15 mouse cellular contexts compared by ENCODE assay signal in the genomic region with DNA sequence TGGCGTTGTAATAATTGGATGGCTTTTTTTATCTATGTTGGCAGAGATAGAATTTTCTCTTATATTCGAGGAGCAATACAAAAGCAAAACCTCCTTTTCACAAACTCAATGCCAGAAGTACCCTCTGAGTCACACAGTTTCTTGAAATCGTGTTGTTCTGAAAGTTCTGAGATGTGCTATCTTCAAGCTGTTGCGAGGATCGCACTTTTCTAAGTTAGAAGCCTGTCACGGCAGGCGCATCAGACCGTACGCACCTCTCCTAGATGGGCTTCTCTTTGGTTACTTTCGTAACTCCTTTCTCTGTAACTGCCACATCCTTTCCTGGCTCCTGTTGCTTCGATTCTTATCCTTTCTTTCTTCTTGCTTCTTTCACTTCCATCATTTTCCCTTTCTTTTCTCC.
DNase-seq lines count a peak whose midpoint lies in the region.
"Had no signal": no experiment of that assay in that cellular context is flagged by ENCODE, and none has a peak within 500 bp of the region (broad histone marks: within the 10 kb centered on the region; RNA-seq: fewer than 3 reads in every experiment).

No protein-coding gene starts in this region.

- intact Hi-C loops in left cerebral cortex, postnatal 25 days (cut with DNase I), result no loop called here
- intact Hi-C loops in left cerebral cortex, postnatal 4 days (cut with DNase I), result no loop called here
- intact Hi-C loops in heart, postnatal 14 days (cut with DNase I), result loop anchor here (5.0 kb wide), 1 partner anchor 1160 kb away; no protein-coding TSS in a partner anchor

- peak; percentile 20 to 37 for DNase-seq in frontal cortex, postnatal 36 days (ENCODE audit: low spot score in 2 of 2)
- no peak for DNase-seq in frontal cortex, postnatal 14 days (ENCODE audit: low spot score in 2 of 2)
- DNase-seq in left cerebral cortex, postnatal 25 days (ENCODE audit: low spot score in 2 of 2), result peak; percentile 23 to 63
- no peak for DNase-seq in left cerebral cortex, postnatal 4 days
- DNase-seq in brain, adult 2 months (ENCODE audit: low read depth, low spot score), result peak; percentile 59
- DNase-seq in right cerebral cortex, postnatal 25 days, result peak; percentile 21
- DNase-seq in heart, postnatal 14 days, result no peak
- DNase-seq: adrenal gland, adult 8-10 months; adrenal gland, postnatal 36 days; cerebellum, adult 18-20 months; cerebellum, postnatal 10 days; embryo, embryonic 11 days; gastrocnemius, adult 2 months; gastrocnemius, postnatal 25 days; heart, postnatal 4 days had no signal

Comparison
In these comparisons a context has a peak if more than half of its experiments do, and no peak if none do; other contexts are left out.
1. DNase-seq: peak in frontal cortex, postnatal 36 days (2 of 2), left cerebral cortex, postnatal 25 days (2 of 2), brain, adult 2 months (single experiment) and right cerebral cortex, postnatal 25 days (single experiment); none in frontal cortex, postnatal 14 days (0 of 2), left cerebral cortex, postnatal 4 days (single experiment) and heart, postnatal 14 days (0 of 2).